Mouse (Mus musculus) limb, embryonic 14.5 days (tissue): ENCODE results near the gene Ccdc28b. TPM values are rescaled to one million over a fixed set of nuclear protein-coding genes. Genes with fewer than 3 reads are reported as not detected.

Source experiments
- ATAC-seq: fragments of 200-750 bp; cut with Nextera tagmentation; 2 replicates; pipeline ENCODE4 v1.8.0; 2017; ENCODE audit warnings: low read depth, moderate number of reproducible peaks, moderate TSS enrichment; ENCODE audit not compliant: low FRiP score
- DNase-seq: peaks from one replicate; pipeline ENCODE4 v3.0.0-alpha.2; 2015; ENCODE audit warnings: low spot score
- H3K27ac ChIP-seq: fragments of 300-500 bp; sonication (generic); replicated peaks from 2 replicates; pipeline ENCODE4 v1.5.1; 2014; ENCODE audit warnings: low read depth, mild to moderate bottlenecking, low read length, moderate library complexity, mixed read lengths
- H3K27me3 ChIP-seq: fragments of 300-500 bp; sonication (generic); 2 replicates; pipeline ENCODE4 v1.6.1; 2014; ENCODE audit warnings: low read length, mixed read lengths; ENCODE audit not compliant: control insufficient read depth, insufficient read depth
- H3K36me3 ChIP-seq: fragments of 300-500 bp; sonication (generic); 2 replicates; pipeline ENCODE4 v1.6.1; 2014; ENCODE audit warnings: mild to moderate bottlenecking, low read length, moderate library complexity, mixed read lengths; ENCODE audit not compliant: control insufficient read depth, insufficient read depth
- H3K4me1 ChIP-seq: fragments of 300-500 bp; sonication (generic); 2 replicates; pipeline ENCODE4 v1.6.1; 2014; ENCODE audit warnings: antibody characterized with exemption, low read length, mixed read lengths; ENCODE audit not compliant: control insufficient read depth, insufficient read depth
- H3K4me2 ChIP-seq: fragments of 300-500 bp; sonication (generic); replicated peaks from 2 replicates; pipeline ENCODE4 v1.6.1; 2014; ENCODE audit warnings: low read depth, mild to moderate bottlenecking, low read length, moderate library complexity; ENCODE audit not compliant: severe bottlenecking
- H3K4me3 ChIP-seq: fragments of 300-500 bp; sonication (generic); replicated peaks from 2 replicates; pipeline ENCODE4 v1.5.1; 2014; ENCODE audit warnings: low read length
- H3K9ac ChIP-seq: fragments of 300-500 bp; sonication (generic); 2 replicates; pipeline ENCODE4 v1.6.1; 2014; ENCODE audit warnings: mild to moderate bottlenecking, low read depth, low read length, moderate library complexity; ENCODE audit not compliant: severe bottlenecking
- H3K9me3 ChIP-seq: fragments of 300-500 bp; sonication (generic); 2 replicates; pipeline ENCODE4 v1.6.1; 2016; ENCODE audit warnings: low read length; ENCODE audit not compliant: control insufficient read depth
- POLR2A ChIP-seq: fragments of 200-500 bp; IDR thresholded peaks from 2 replicates; pipeline ENCODE4 v1.8.0; 2012; ENCODE audit warnings: inconsistent platforms, mild to moderate bottlenecking, moderate library complexity, borderline replicate concordance; ENCODE audit not compliant: insufficient read depth, insufficient read length; ENCODE audit errors: extremely low read depth
- WGBS: fragments of 180-500 bp; shearing (Covaris S2); extraction: QIAGEN DNeasy Blood & Tissue Kit; methylation state at CpG from one replicate; pipeline ENCODE4 v1.1.7; 2014; 5-methylcytosine and 5-hydroxymethylcytosine counted together
- polyA plus RNA-seq, 2 experiments: library from polyadenylated mRNA; depleted of rRNA in 1 of 2; stranded (reverse) in 1 of 2; unstranded in 1 of 2; fragments of >200 nt; fragmentation: Nextera tagmentation in 1 of 2; extraction: Ambion mirVana in 1 of 2; gene quantifications; 2 replicates each; pipeline versions ENCODE4 v1.2.1 to v1.2.3; 2012 to 2014

Gene Ccdc28b
- polyA plus RNA-seq, 2 experiments: 45.7 to 51.0 TPM

- H3K9ac ChIP-seq: peak within 1 kb of the TSS; percentile 81
- peaks cover 18% of the 10 kb centered on the region for H3K4me1 ChIP-seq
- DNase-seq (peak; percentile 88), ATAC-seq (peak; percentile 89)
- peak within 1 kb of the TSS; percentile 81 for H3K4me2 ChIP-seq
- TF ChIP-seq POLR2A: peak; percentile 44; the same call in 1 of the 2 replicates
- H3K9me3 ChIP-seq: no peaks in the 10 kb centered on the region
- peak within 1 kb of the TSS; percentile 99 for H3K4me3 ChIP-seq
- H3K27me3 ChIP-seq: no peaks in the 10 kb centered on the region
- peaks cover 54% of the 10 kb centered on the region for H3K36me3 ChIP-seq
- WGBS: under 1% methylated on average over 65 of the region's 74 CpGs
- H3K27ac ChIP-seq: peak within 1 kb of the TSS; percentile 63; the same call in 1 of the 2 replicates
Measured at GRCm38 (mm10) chr4:129600233-129601158, 23.3 kb downstream of the Ccdc28b start, which contains the start of the genes Eif3i and Tmem234. Eif3i (minus strand) TSS chr4:129600648. Tmem234 (plus strand) TSS chr4:129600668.

GRCm38 (mm10) chr4:129588865-129589264 lies 34.9 kb downstream of the Ccdc28b start:
- Histone ChIP-seq H3K4me2 (no peak overlapping the region), H3K27ac (no peak overlapping the region), H3K9me3 (no peaks in the 10 kb centered on the region), H3K9ac (no peak overlapping the region), H3K27me3 (no peaks in the 10 kb centered on the region), H3K36me3 (peaks cover 36% of the 10 kb centered on the region), H3K4me1 (peaks cover 4% of the 10 kb centered on the region; the same call in 1 of the 2 replicates), H3K4me3 (no peak overlapping the region)
- DNase-seq (no peak), ATAC-seq (no peak)
- no peak for TF ChIP-seq POLR2A
- 71% methylated on average over 4 of the region's 4 CpGs for WGBS

DNA sequence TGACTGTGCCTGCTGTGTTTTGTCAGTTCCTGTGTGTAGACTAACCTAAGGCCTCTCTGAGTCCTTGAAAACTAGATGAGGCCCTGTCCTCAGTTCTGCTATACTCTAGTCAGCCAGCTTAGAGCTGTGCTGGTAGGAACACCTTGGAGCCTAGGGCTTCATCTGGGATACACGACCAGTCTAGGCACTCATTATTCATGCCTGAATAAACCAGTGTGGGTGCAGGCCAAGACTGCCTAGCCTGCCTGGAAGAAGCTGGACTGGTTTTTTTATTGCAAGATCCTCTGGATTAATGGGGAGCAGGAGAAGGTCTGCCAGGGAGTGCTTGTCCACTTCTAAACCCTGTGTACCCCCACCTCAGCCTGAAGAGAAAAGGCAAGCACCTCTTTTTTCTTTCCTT lies 36.8 kb downstream of the Ccdc28b start:
- Histone ChIP-seq H3K36me3 (peaks cover 18% of the 10 kb centered on the region), H3K9ac (no peak overlapping the region)
- 39% methylated on average over 1 of the region's 1 CpGs for WGBS

GRCm38 (mm10) chr4:129585773-129586172 lies 38.0 kb downstream of the Ccdc28b start:
- Histone ChIP-seq H3K36me3 (peaks cover 6% of the 10 kb centered on the region), H3K9me3 (no peaks in the 10 kb centered on the region), H3K4me2 (peak overlapping the region; percentile 81; the same call in 1 of the 2 replicates), H3K27ac (no peak overlapping the region), H3K4me1 (peaks cover 4% of the 10 kb centered on the region; the same call in 1 of the 2 replicates), H3K4me3 (no peak overlapping the region), H3K9ac (no peak overlapping the region), H3K27me3 (no peaks in the 10 kb centered on the region)
- DNase-seq (no peak), ATAC-seq (no peak)
- TF ChIP-seq POLR2A: no peak
- WGBS: 69% methylated on average over 9 of the region's 9 CpGs

More for the DNA sequence above, 36.8 kb downstream of the Ccdc28b start:
- DNase-seq: no peak
- TF ChIP-seq POLR2A: no peak
- no peak overlapping the region for H3K27ac ChIP-seq
- peaks cover 4% of the 10 kb centered on the region; the same call in 1 of the 2 replicates for H3K4me1 ChIP-seq
- no peaks in the 10 kb centered on the region for H3K27me3 ChIP-seq
- no peak overlapping the region for H3K4me3 ChIP-seq
- no peaks in the 10 kb centered on the region for H3K9me3 ChIP-seq
- no peak for ATAC-seq
- H3K4me2 ChIP-seq: no peak overlapping the region

- Histone ChIP-seq H3K27ac (0 out of 2 replicates have a peak overlapping the region, but pooled peaks have one; percentile 38), H3K9me3 (no peaks in the 10 kb centered on the region), H3K27me3 (no peaks in the 10 kb centered on the region), H3K4me2 (peak overlapping the region; percentile 81), H3K36me3 (no peaks in the 10 kb centered on the region), H3K4me1 (peaks cover 4% of the 10 kb centered on the region; the same call in 1 of the 2 replicates), H3K9ac (peak overlapping the region; percentile 64), H3K4me3 (peak overlapping the region; percentile 47)
- ATAC-seq (peak; percentile 69), DNase-seq (peak; percentile 79)
- 4% methylated on average over 36 of the region's 36 CpGs for WGBS
- no peak for TF ChIP-seq POLR2A
Measured at GRCm38 (mm10) chr4:129584884-129585608, 38.7 kb downstream of the Ccdc28b start.
